Mouse (Mus musculus) liver, embryonic 15.5 days (tissue): ENCODE results near the gene Dntt. TPM values are rescaled to one million over a fixed set of nuclear protein-coding genes. Genes with fewer than 3 reads are reported as not detected.

Experiments used
- ATAC-seq: fragments of 200-750 bp; cut with Nextera tagmentation; 2 replicates; pipeline ENCODE4 v1.8.0; 2017; ENCODE audit warnings: moderate number of reproducible peaks, mild to moderate bottlenecking, moderate library complexity; ENCODE audit not compliant: insufficient read depth
- H3K27ac ChIP-seq: fragments of 300-500 bp; sonication (generic); replicated peaks from 2 replicates; pipeline ENCODE4 v1.5.1; 2015; ENCODE audit warnings: mild to moderate bottlenecking, inconsistent platforms
- H3K27me3 ChIP-seq: fragments of 300-500 bp; sonication (generic); 2 replicates; pipeline ENCODE4 v1.6.1; 2015; ENCODE audit warnings: mild to moderate bottlenecking, inconsistent platforms
- H3K36me3 ChIP-seq: fragments of 300-500 bp; sonication (generic); replicated peaks from 2 replicates; pipeline ENCODE4 v1.6.1; 2015; ENCODE audit warnings: moderate library complexity, mild to moderate bottlenecking, inconsistent platforms
- H3K4me1 ChIP-seq: fragments of 300-500 bp; sonication (generic); replicated peaks from 2 replicates; pipeline ENCODE4 v1.6.1; 2015; ENCODE audit warnings: inconsistent platforms
- H3K4me2 ChIP-seq: fragments of 300-500 bp; sonication (generic); 2 replicates; pipeline ENCODE4 v1.6.1; 2015; ENCODE audit warnings: moderate library complexity, mild to moderate bottlenecking, inconsistent platforms
- H3K4me3 ChIP-seq: fragments of 300-500 bp; sonication (generic); replicated peaks from 2 replicates; pipeline ENCODE4 v1.5.1; 2015; ENCODE audit warnings: mild to moderate bottlenecking, inconsistent platforms
- H3K9ac ChIP-seq: fragments of 300-500 bp; sonication (generic); 2 replicates; pipeline ENCODE4 v1.6.1; 2015; ENCODE audit warnings: moderate library complexity, mild to moderate bottlenecking, inconsistent platforms
- H3K9me3 ChIP-seq: fragments of 300-500 bp; sonication (generic); replicated peaks from 2 replicates; pipeline ENCODE4 v1.6.1; 2016; ENCODE audit warnings: inconsistent platforms
- WGBS: fragments of 180-500 bp; shearing (Covaris S2); methylation state at CpG from one replicate; pipeline ENCODE4 v1.1.7; 2015; ENCODE audit warnings: mixed read lengths; ENCODE audit not compliant: insufficient replicate concordance; 5-methylcytosine and 5-hydroxymethylcytosine counted together
- polyA plus RNA-seq: library from polyadenylated mRNA; unstranded; fragments of >200 nt; fragmentation: Nextera tagmentation; extraction: Ambion mirVana; gene quantifications from 2 replicates; pipeline ENCODE4 v1.2.1, GENCODE M21; 2015

Gene Dntt
- 0.06 TPM in 1 of 2 replicates, not detected in the other for polyA plus RNA-seq

GRCm38 (mm10) chr19:41029219-41029618 lies at the start of gene Dntt:
Dntt (plus strand) TSS chr19:41029275.
- H3K4me2 ChIP-seq: no peak within 1 kb of the TSS
- WGBS: 50% methylated on average over 6 of the region's 6 CpGs
- peaks cover 12% of the 10 kb centered on the region for H3K27me3 ChIP-seq
- H3K9me3 ChIP-seq: no peaks in the 10 kb centered on the region
- no peak for ATAC-seq
- H3K36me3 ChIP-seq: no peaks in the 10 kb centered on the region
- no peaks in the 10 kb centered on the region for H3K4me1 ChIP-seq
- no peak within 1 kb of the TSS for H3K27ac ChIP-seq
- no peak within 1 kb of the TSS for H3K9ac ChIP-seq
- H3K4me3 ChIP-seq: no peak within 1 kb of the TSS

GRCm38 (mm10) chr19:40980671-40981070 lies 48.4 kb upstream of the Dntt start:
- Histone ChIP-seq H3K27ac (no peak overlapping the region), H3K4me3 (no peak overlapping the region), H3K4me1 (peaks cover 24% of the 10 kb centered on the region), H3K27me3 (no peaks in the 10 kb centered on the region; the same call in 1 of the 2 replicates), H3K9me3 (no peaks in the 10 kb centered on the region), H3K4me2 (no peak overlapping the region), H3K36me3 (no peaks in the 10 kb centered on the region), H3K9ac (no peak overlapping the region)
- no peak for ATAC-seq
- 52% methylated on average over 5 of the region's 5 CpGs for WGBS

GRCm38 (mm10) chr19:40984536-40984935 lies 44.5 kb upstream of the Dntt start:
- no peak for ATAC-seq
- Histone ChIP-seq H3K4me3 (no peak overlapping the region), H3K27ac (no peak overlapping the region), H3K9ac (no peak overlapping the region), H3K36me3 (no peaks in the 10 kb centered on the region), H3K27me3 (peaks cover 8% of the 10 kb centered on the region; the same call in 1 of the 2 replicates), H3K4me1 (no peaks in the 10 kb centered on the region), H3K9me3 (no peaks in the 10 kb centered on the region), H3K4me2 (no peak overlapping the region)
- WGBS: 73% methylated on average over 1 of the region's 1 CpGs

- Histone ChIP-seq H3K4me3 (no peak overlapping the region), H3K4me2 (no peak overlapping the region), H3K9me3 (no peaks in the 10 kb centered on the region), H3K27me3 (peaks cover 13% of the 10 kb centered on the region), H3K36me3 (no peaks in the 10 kb centered on the region), H3K4me1 (peaks cover 1% of the 10 kb centered on the region; the same call in 1 of the 2 replicates), H3K27ac (no peak overlapping the region), H3K9ac (no peak overlapping the region)
- no peak for ATAC-seq
- WGBS: 49% methylated on average over 5 of the region's 5 CpGs
Measured at GRCm38 (mm10) chr19:40988856-40989255, 40.2 kb upstream of the Dntt start.

- Histone ChIP-seq H3K27ac (no peak overlapping the region), H3K36me3 (no peaks in the 10 kb centered on the region), H3K4me1 (peaks cover 13% of the 10 kb centered on the region), H3K4me2 (no peak overlapping the region), H3K9ac (no peak overlapping the region), H3K4me3 (no peak overlapping the region), H3K27me3 (peaks cover 24% of the 10 kb centered on the region), H3K9me3 (no peaks in the 10 kb centered on the region)
- WGBS: 63% methylated on average over 9 of the region's 9 CpGs
- ATAC-seq: no peak
Measured at GRCm38 (mm10) chr19:40989961-40990600, 39.0 kb upstream of the Dntt start.

- ATAC-seq: no peak
- peaks cover 32% of the 10 kb centered on the region for H3K27me3 ChIP-seq
- WGBS: 71% methylated on average over 17 of the region's 17 CpGs
- H3K4me2 ChIP-seq: no peak overlapping the region
- H3K9ac ChIP-seq: no peak overlapping the region
- H3K4me3 ChIP-seq: no peak overlapping the region
- H3K36me3 ChIP-seq: no peaks in the 10 kb centered on the region
- no peaks in the 10 kb centered on the region for H3K9me3 ChIP-seq
- H3K4me1 ChIP-seq: peaks cover 16% of the 10 kb centered on the region
- H3K27ac ChIP-seq: no peak overlapping the region
Measured at GRCm38 (mm10) chr19:40990781-40991343, 38.2 kb upstream of the Dntt start.

GRCm38 (mm10) chr19:40991626-40992025 lies 37.4 kb upstream of the Dntt start:
- Histone ChIP-seq H3K27ac (no peak overlapping the region), H3K4me2 (no peak overlapping the region), H3K36me3 (no peaks in the 10 kb centered on the region), H3K27me3 (peaks cover 35% of the 10 kb centered on the region), H3K4me3 (no peak overlapping the region), H3K4me1 (peaks cover 16% of the 10 kb centered on the region), H3K9me3 (no peaks in the 10 kb centered on the region), H3K9ac (no peak overlapping the region)
- ATAC-seq: no peak
- WGBS: 61% methylated on average over 7 of the region's 7 CpGs

GRCm38 (mm10) chr19:40992096-40992495 lies 37.0 kb upstream of the Dntt start:
- no peaks in the 10 kb centered on the region for H3K9me3 ChIP-seq
- no peak overlapping the region for H3K4me3 ChIP-seq
- H3K36me3 ChIP-seq: no peaks in the 10 kb centered on the region
- whole genome bisulfite sequencing: 74% methylated on average over 11 of the region's 11 CpGs
- ATAC-seq: no peak
- peaks cover 16% of the 10 kb centered on the region for H3K4me1 ChIP-seq
- no peak overlapping the region for H3K9ac ChIP-seq
- H3K27ac ChIP-seq: no peak overlapping the region
- H3K27me3 ChIP-seq: peaks cover 34% of the 10 kb centered on the region
- H3K4me2 ChIP-seq: no peak overlapping the region

GRCm38 (mm10) chr19:40992517-40993044 lies 36.5 kb upstream of the Dntt start:
- no peak for ATAC-seq

GRCm38 (mm10) chr19:40993356-40993755 lies 35.7 kb upstream of the Dntt start:
- no peak overlapping the region for H3K4me3 ChIP-seq
- H3K9me3 ChIP-seq: no peaks in the 10 kb centered on the region
- WGBS: 41% methylated on average over 5 of the region's 5 CpGs
- no peak overlapping the region for H3K9ac ChIP-seq
- no peaks in the 10 kb centered on the region for H3K36me3 ChIP-seq
- H3K4me2 ChIP-seq: no peak overlapping the region
- H3K27me3 ChIP-seq: peaks cover 33% of the 10 kb centered on the region
- ATAC-seq: no peak
- no peak overlapping the region for H3K27ac ChIP-seq
- H3K4me1 ChIP-seq: peaks cover 19% of the 10 kb centered on the region

More at GRCm38 (mm10) chr19:40992517-40993044, 36.5 kb upstream of the Dntt start:
- Histone ChIP-seq H3K9me3 (no peaks in the 10 kb centered on the region), H3K27ac (no peak overlapping the region), H3K27me3 (peaks cover 34% of the 10 kb centered on the region), H3K4me1 (peaks cover 16% of the 10 kb centered on the region), H3K36me3 (no peaks in the 10 kb centered on the region), H3K9ac (no peak overlapping the region), H3K4me3 (no peak overlapping the region), H3K4me2 (no peak overlapping the region)
- 76% methylated on average over 8 of the region's 8 CpGs for WGBS

GRCm38 (mm10) chr19:40994057-40994585 lies 35.0 kb upstream of the Dntt start, which contains the start of gene Blnk:
Blnk (minus strand) TSS chr19:40994535.
- WGBS: 34% methylated on average over 8 of the region's 8 CpGs
- Histone ChIP-seq H3K36me3 (no peaks in the 10 kb centered on the region), H3K9ac (no peak within 1 kb of the TSS), H3K4me1 (peaks cover 27% of the 10 kb centered on the region), H3K4me2 (peak within 1 kb of the TSS; percentile 20; the same call in 1 of the 2 replicates), H3K27me3 (peaks cover 29% of the 10 kb centered on the region), H3K27ac (no peak within 1 kb of the TSS; the same call in 1 of the 2 replicates), H3K9me3 (no peaks in the 10 kb centered on the region), H3K4me3 (no peak within 1 kb of the TSS)
- no peak for ATAC-seq
